Mouse (Mus musculus): ENCODE measurements around the gene Hoxa7. TPM values are rescaled to one million over a fixed set of nuclear protein-coding genes. Genes with fewer than 3 reads are reported as not detected.

Hoxa7 gene
- 0.40 and 5.8 TPM in 2 replicates for polyA plus RNA-seq (2012; rRNA removed)

DNA sequence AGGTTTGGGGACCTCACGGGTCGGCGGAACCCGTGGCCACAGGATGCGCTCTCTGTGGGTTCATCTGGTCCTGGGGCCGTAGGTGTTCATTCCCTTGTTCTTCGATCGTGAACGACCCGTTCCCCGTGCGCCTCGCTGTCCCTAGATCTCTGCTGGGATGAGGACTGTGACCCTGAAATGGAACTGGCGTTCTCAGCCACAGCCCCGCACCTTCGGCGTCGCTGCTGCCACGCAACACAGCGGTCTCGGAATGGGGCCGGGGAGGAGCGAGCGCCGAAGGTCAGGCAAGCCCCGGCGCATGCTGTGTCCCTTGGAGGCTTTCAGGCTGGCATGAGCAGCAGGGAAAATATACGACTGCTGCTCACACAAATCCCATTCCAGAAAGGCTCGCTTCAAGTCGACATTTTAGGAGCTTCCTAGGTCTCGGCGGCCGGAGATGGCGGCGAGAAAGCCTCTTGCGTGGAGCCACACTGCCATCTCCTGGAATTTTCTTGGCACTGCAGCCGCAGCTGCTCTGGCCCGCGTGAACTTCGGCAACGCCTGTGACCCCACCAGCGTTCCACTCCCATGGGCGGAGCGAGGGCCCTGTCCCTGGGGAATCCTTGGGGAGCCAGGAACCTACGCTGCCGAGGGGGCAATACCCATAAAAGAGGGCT, at the start of gene Hoxa7:
Gene Hoxa7, minus strand, starts transcription at position 518 of the 656 bp plus-strand sequence.

DNA sequence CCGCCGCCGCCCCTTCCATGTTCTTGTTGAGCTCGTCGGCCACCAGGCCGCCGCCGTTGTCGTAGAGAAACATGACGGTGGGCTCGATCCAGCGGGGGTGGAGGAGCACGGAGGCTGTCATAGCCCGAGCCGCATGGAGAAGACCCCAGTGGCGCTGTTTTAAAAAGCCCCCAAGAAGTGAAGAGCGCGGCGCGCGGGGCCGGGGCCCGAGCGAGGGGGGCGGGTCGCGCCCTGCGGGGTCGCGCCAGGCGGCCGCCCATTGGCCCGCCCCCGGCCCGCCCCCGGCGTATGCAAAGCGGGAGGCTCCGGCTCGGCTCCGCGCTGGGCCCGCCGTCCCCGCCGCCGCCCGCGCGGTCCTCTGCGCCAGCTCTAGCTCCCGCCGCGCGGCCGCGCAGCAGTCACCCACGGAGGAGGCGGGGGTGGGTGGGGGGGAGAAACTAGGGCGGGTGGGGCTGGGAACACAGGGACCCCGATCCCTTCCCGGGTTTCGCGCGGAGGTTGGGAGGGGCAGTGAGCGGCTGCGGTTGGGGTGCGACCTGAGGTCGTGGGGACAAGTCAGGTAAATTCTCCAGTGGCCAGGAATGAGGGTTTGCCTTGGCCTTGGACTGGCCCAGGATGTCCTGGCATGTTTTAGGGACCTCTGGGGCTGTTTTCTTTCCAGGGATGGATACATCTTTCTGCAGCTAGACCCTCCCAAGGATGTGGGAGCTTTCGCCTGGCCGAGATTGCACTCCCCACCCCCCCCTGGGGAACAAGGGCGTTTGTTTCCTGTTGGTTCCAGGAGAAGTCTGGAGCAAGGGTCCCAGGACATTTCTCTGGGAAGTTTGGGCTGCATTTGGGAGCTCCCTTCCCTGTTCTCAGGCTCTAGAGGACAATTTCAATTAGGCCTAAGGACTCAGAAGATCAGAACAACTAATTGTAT, 39.3 kb upstream of the Hoxa7 start, which contains the start of gene Hoxa13:
Gene Hoxa13, minus strand, starts transcription at position 227 of the 922 bp plus-strand sequence.

DNA sequence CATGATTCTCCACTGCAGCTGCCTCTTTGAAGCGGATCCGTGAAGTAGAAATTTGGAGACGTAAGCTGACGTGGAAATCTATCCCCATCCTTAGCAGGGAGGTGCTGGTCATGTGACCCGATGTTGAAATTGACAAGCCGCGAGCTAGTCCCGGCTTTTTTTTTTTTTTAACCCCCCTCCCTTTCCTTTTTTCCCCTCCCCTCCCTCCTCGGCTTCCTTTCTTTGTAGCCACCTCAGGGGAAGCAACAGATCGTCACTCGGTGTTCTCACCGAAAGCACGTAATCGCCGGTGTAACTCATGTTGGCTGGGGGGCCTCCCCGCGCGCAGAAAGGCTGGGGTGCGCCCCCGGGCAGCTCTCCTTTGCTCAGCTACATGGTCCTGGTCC, 24.1 kb upstream of the Hoxa7 start, which contains the start of gene Hoxa11:
Gene Hoxa11, minus strand, starts transcription at position 54 of the 386 bp plus-strand sequence.

GRCm38 (mm10) chr6:52240389-52241000, 18.8 kb upstream of the Hoxa7 start, which contains the start of gene Hoxa10:
Hoxa10 (minus strand) TSS chr6:52240854.

GRCm38 (mm10) chr6:52230516-52231165, 9.0 kb upstream of the Hoxa7 start, which contains the start of gene Hoxa9:
Hoxa9 (minus strand) TSS chr6:52231089.

DNA sequence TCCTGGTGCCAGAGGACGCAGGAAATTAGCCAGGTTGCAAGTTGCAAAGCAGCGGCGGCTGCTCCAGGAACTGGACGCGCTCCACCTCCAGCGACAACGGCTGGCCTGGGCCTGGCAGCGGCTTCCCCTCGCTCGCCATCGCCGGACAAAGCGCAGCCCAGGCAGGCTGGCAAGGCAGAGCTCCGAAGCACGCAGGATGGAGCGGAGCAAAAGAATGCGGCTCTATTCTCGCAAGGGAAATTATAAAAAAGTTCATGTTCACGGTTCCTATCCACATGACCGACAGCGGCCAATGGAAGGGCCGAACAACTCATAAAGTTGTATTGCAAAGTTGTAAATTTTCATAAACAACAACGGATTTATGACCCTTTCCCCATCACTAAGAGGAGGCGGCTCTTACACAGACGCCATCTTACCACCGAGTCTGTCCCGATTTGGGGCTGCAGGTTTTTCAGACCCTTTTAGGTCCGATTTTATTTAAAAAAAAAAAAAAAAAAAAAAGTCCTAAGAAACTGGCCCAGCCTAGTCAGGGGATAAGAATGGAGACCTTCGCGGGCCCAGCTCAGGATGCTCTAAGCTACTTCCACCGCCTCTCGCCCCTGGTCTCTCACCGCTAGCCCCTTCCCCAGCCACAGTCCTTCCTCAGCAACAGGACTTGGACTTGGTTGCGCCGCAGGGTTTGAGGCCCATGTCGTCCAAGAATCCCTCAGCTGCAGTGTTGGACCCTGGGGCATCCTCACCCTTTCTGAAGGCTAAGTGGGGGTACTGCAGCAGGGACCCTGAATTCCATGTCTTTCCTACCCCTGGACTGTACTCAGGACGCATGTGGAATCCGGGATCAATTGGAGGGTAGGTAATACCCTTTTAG, 8.3 kb downstream of the Hoxa7 start, which contains the start of the genes Hoxa3 and Gm28308:
Gene Hoxa3, minus strand, starts transcription at position 218 of the 868 bp plus-strand sequence.
Gene Gm28308, minus strand, starts transcription at position 221 of the 868 bp plus-strand sequence.

GRCm38 (mm10) chr6:52208072-52208867, 13.4 kb downstream of the Hoxa7 start, which contains the start of gene Hoxa6:
Hoxa6 (minus strand) TSS chr6:52208722.

DNA sequence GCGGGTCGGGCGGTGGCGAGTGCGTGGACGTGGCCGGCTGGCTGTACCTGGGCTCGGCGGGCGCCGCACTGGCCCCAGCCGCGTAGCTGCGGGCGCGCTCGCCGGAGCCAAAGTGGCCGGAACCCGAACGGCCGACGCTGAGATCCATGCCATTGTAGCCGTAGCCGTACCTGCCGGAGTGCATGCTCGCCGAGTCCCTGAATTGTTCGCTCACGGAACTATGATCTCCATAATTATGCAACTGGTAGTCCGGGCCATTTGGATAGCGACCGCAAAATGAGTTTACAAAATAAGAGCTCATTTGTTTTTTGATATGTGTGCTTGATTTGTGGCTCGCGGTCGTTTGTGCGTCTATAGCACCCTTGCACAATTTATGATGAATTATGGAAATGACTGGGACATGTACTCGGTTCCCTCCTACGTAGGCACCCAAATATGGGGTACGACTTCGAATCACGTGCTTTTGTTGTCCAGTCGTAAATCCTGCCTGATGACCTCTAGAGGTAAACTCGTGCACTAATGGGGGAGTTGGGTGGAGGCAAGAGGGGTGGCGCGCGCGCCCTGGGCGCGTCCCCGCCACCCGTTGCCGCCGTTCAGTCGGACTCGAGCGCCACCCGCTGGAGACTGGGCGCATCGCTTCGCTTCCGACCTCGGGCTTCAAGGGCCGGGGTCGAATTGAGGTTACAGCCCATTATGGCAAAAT, 17.5 kb downstream of the Hoxa7 start, which contains the start of gene Hoxa5:
Gene Hoxa5, minus strand, starts transcription at position 538 of the 703 bp plus-strand sequence.

DNA sequence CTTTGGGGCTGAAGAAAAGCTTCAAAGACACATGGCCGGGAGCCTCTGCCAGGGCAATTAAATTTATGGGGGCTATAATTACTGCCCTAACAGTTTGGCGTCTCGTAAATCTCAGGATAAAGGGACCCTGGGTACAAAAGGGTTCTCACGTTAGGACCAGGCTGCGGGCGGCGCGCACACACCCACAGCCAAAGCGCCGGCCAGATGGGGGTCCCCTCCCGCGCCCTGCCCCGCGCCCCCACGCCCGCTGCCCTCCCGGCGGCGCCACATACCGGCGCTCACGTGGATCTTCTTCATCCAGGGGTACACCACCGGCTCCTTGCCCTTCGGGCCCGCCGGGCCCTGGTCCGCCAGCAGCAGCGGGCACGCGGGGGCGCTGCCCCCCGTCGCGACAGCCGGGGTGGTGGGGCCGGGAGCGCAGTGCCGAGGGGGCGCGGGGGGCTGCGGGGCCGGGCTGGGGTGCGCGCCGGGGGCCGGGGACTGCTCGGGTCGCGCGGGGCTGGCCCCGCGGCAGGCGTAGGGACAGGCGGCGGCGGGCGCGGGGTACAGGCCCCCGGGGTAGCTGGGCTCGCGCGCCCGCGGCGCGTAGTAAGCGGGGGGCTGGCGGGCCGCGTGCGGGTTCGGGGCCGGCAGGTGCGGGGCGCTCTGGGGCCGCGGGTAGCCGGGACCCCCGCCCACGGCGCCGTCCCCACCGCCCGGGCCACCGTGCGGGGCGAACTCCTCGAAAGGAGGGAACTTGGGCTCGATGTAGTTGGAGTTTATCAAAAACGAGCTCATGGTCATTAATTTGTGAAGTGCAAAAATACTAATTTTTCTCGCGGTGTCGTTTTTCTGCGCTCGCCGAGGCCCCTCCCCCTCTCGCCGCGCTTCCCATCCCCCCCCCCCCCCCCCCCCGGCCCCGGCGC, 30.5 kb downstream of the Hoxa7 start, which contains the start of gene Hoxa4:
Gene Hoxa4, minus strand, starts transcription at position 848 of the 905 bp plus-strand sequence.

DNA sequence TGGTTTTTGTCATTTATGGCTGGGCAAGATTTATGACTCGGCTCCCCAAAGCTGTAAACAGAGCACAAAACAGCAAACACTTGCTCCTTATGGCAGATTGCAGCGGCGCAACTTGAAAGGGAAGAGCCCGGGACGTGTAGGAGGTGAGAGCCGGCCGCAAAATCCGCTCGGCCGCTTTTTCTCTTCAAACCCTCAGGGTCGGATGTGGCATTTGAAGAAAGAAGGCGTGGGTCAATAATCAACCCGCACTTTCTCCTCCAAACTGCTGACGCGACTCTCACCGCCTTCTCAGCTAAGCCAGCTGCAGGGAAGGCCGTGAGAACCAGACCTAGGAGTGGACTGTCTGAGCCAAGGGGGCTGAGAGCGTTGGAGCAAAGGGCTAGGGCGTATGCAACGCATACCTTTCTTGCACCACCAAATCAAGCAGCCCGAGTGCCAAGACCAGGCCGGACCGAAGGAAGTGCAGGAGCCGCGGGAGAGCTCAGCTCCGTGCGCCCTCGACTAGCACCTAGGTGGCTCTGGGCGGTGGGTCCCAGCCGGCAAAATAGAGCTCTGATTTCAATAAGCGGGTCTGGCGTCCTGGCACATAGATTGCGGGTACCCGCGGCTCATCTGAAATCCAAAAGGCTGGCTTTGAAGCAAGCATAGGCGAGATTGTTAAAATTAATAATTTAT, 44.5 kb downstream of the Hoxa7 start, which contains the start of gene 5730596B20Rik:
Gene 5730596B20Rik, plus strand, starts transcription at position 438 of the 675 bp plus-strand sequence.

GRCm38 (mm10) chr6:52164626-52165440, 56.8 kb downstream of the Hoxa7 start, which contains the start of gene Hoxa2:
Hoxa2 (minus strand) TSS chr6:52164831.

Other genes with a start within 250 kb of the Hoxa7 start
- gene Skap2, start 209.3 kb downstream of the Hoxa7 start, polyA plus RNA-seq (2012; rRNA removed), result 9.4 and 11.9 TPM in 2 replicates
- 0.59 and 1.3 TPM in 2 replicates for gene Hoxa1, start 63.5 kb downstream of the Hoxa7 start, polyA plus RNA-seq (2012; rRNA removed)
- 7.4 and 16.1 TPM in 2 replicates for gene Hoxa2, start 57.0 kb downstream of the Hoxa7 start, polyA plus RNA-seq (2012; rRNA removed)
- 0.42 and 0.73 TPM in 2 replicates for gene 5730596B20Rik, start 44.4 kb downstream of the Hoxa7 start, polyA plus RNA-seq (2012; rRNA removed)
- 9.9 and 13.7 TPM in 2 replicates for gene Hoxa4, start 30.1 kb downstream of the Hoxa7 start, polyA plus RNA-seq (2012; rRNA removed)
- 44.2 and 47.7 TPM in 2 replicates for gene Hoxa5, start 17.3 kb downstream of the Hoxa7 start, polyA plus RNA-seq (2012; rRNA removed)
- 2.6 and 4.3 TPM in 2 replicates for gene Hoxa6, start 13.1 kb downstream of the Hoxa7 start, polyA plus RNA-seq (2012; rRNA removed)
- gene Hoxa3, start 8.5 kb downstream of the Hoxa7 start, polyA plus RNA-seq (2012; rRNA removed), result 8.3 and 13.2 TPM in 2 replicates
- gene Gm28308, start 8.5 kb downstream of the Hoxa7 start, polyA plus RNA-seq (2012; rRNA removed), result 0.10 and 0.41 TPM in 2 replicates
- 1.4 TPM in 1 of 2 replicates, not detected in the other for gene Hoxa9, start 9.2 kb upstream of the Hoxa7 start, polyA plus RNA-seq (2012; rRNA removed)
- 0.04 TPM in 1 of 2 replicates, not detected in the other for gene Hoxa10, start 19.0 kb upstream of the Hoxa7 start, polyA plus RNA-seq (2012; rRNA removed)
- gene Hoxa11, start 24.0 kb upstream of the Hoxa7 start, polyA plus RNA-seq (2012; rRNA removed), result not detected in 2 replicates
- gene Hoxa13, start 39.0 kb upstream of the Hoxa7 start, polyA plus RNA-seq (2012; rRNA removed), result not detected in 2 replicates
- gene Evx1, start 91.6 kb upstream of the Hoxa7 start, polyA plus RNA-seq (2012; rRNA removed), result 1.7 and 2.8 TPM in 2 replicates